Mouse (Mus musculus) lung, embryonic 16.5 days (tissue): ENCODE data around the gene Ncaph2. TPM values are rescaled to one million over a fixed set of nuclear protein-coding genes. Genes with fewer than 3 reads are reported as not detected.

Experiments used
- ATAC-seq: fragments of 200-750 bp; cut with Nextera tagmentation; 2 replicates; pipeline ENCODE4 v1.8.0; 2017; ENCODE audit warnings: low read depth, mild to moderate bottlenecking, moderate library complexity
- H3K27ac ChIP-seq: fragments of 300-500 bp; sonication (generic); 2 replicates; pipeline ENCODE4 v1.5.1; 2014; ENCODE audit warnings: mild to moderate bottlenecking, control low read depth, low read length
- H3K27me3 ChIP-seq: fragments of 300-500 bp; sonication (generic); 2 replicates; pipeline ENCODE4 v1.6.1; 2014; ENCODE audit warnings: low read depth, low read length, mixed read lengths; ENCODE audit not compliant: control insufficient read depth, insufficient read depth
- H3K36me3 ChIP-seq: fragments of 300-500 bp; sonication (generic); 2 replicates; pipeline ENCODE4 v1.6.1; 2014; ENCODE audit warnings: low read length; ENCODE audit not compliant: control insufficient read depth, insufficient read depth
- H3K4me1 ChIP-seq: fragments of 300-500 bp; sonication (generic); replicated peaks from 2 replicates; pipeline ENCODE4 v1.6.1; 2014; ENCODE audit warnings: low read length, mixed read lengths; ENCODE audit not compliant: control insufficient read depth, insufficient read depth
- H3K4me2 ChIP-seq: fragments of 300-500 bp; sonication (generic); 2 replicates; pipeline ENCODE4 v1.6.1; 2014; ENCODE audit warnings: low read depth, low read length, control low read depth
- H3K4me3 ChIP-seq: fragments of 300-500 bp; sonication (generic); 2 replicates; pipeline ENCODE4 v1.5.1; 2014; ENCODE audit warnings: mild to moderate bottlenecking, low read length, control low read depth
- H3K9ac ChIP-seq: fragments of 300-500 bp; sonication (generic); 2 replicates; pipeline ENCODE4 v1.6.1; 2014; ENCODE audit warnings: low read length, control low read depth
- H3K9me3 ChIP-seq: fragments of 300-500 bp; sonication (generic); 2 replicates; pipeline ENCODE4 v1.6.1; 2016; ENCODE audit warnings: low read length; ENCODE audit not compliant: control insufficient read depth
- WGBS: fragments of 180-500 bp; shearing (Covaris S2); extraction: QIAGEN DNeasy Blood & Tissue Kit; methylation state at CpG from one replicate; pipeline ENCODE4 v1.1.7; 2014; 5-methylcytosine and 5-hydroxymethylcytosine counted together
- polyA plus RNA-seq: library from polyadenylated mRNA; unstranded; fragments of >200 nt; fragmentation: Nextera tagmentation; extraction: Ambion mirVana; gene quantifications from 2 replicates; pipeline ENCODE4 v1.2.1, GENCODE M21; 2015

Gene Ncaph2
- polyA plus RNA-seq, 1 experiment from 2014 or later = 172 TPM

- WGBS = 0% methylated on average over 34 of the region's 37 CpGs
- Histone ChIP-seq H3K9me3 (no peaks in the 10 kb centered on the region), H3K4me2 (peak within 1 kb of the TSS; percentile 77), H3K9ac (peak within 1 kb of the TSS; percentile 94), H3K27me3 (no peaks in the 10 kb centered on the region), H3K27ac (peak within 1 kb of the TSS; percentile 48; the same call in 1 of the 2 replicates), H3K4me3 (peak within 1 kb of the TSS; percentile 97), H3K36me3 (no peaks in the 10 kb centered on the region), H3K4me1 (peaks cover 16% of the 10 kb centered on the region)
- peak; percentile 100 for ATAC-seq
Observed at GRCm38 (mm10) chr15:89315190-89315731, 40.3 kb upstream of the Ncaph2 start, which contains the start of gene Sbf1. TSS of gene Sbf1 (minus strand) at chr15:89315311.

- ATAC-seq = no peak
Observed at GRCm38 (mm10) chr15:89316146-89316545, 39.4 kb upstream of the Ncaph2 start.

GRCm38 (mm10) chr15:89321264-89321663, 34.3 kb upstream of the Ncaph2 start:
- Histone ChIP-seq H3K27ac (no peak overlapping the region), H3K9me3 (no peaks in the 10 kb centered on the region), H3K36me3 (no peaks in the 10 kb centered on the region), H3K4me1 (no peaks in the 10 kb centered on the region; the same call in 1 of the 2 replicates), H3K9ac (no peak overlapping the region), H3K27me3 (peaks cover 4% of the 10 kb centered on the region), H3K4me3 (no peak overlapping the region), H3K4me2 (no peak overlapping the region)
- 71% methylated on average over 8 of the region's 8 CpGs for WGBS
- ATAC-seq = no peak

More at GRCm38 (mm10) chr15:89316146-89316545, 39.4 kb upstream of the Ncaph2 start:
- Histone ChIP-seq H3K36me3 (no peaks in the 10 kb centered on the region), H3K4me3 (no peak overlapping the region), H3K27me3 (no peaks in the 10 kb centered on the region), H3K27ac (no peak overlapping the region), H3K9ac (no peak overlapping the region), H3K9me3 (no peaks in the 10 kb centered on the region), H3K4me2 (peak overlapping the region; percentile 77; the same call in 1 of the 2 replicates), H3K4me1 (peaks cover 16% of the 10 kb centered on the region)
- 66% methylated on average over 11 of the region's 11 CpGs for WGBS

- Histone ChIP-seq H3K27ac (no peak within 1 kb of the TSS), H3K9ac (peak within 1 kb of the TSS; percentile 51; the same call in 1 of the 2 replicates), H3K4me3 (peak within 1 kb of the TSS; percentile 35), H3K4me2 (peak within 1 kb of the TSS; percentile 59), H3K9me3 (no peaks in the 10 kb centered on the region), H3K36me3 (no peaks in the 10 kb centered on the region), H3K27me3 (peaks cover 4% of the 10 kb centered on the region), H3K4me1 (no peaks in the 10 kb centered on the region; the same call in 1 of the 2 replicates)
- ATAC-seq = peak; percentile 69; the same call in 1 of the 2 replicates
- 7% methylated on average over 26 of the region's 26 CpGs for WGBS
Observed at GRCm38 (mm10) chr15:89322670-89323522, 32.6 kb upstream of the Ncaph2 start, which contains the start of gene Adm2. TSS of gene Adm2 (plus strand) at chr15:89322720.

- H3K27ac ChIP-seq = no peak overlapping the region
- 84% methylated on average over 4 of the region's 4 CpGs for WGBS
- no peaks in the 10 kb centered on the region for H3K36me3 ChIP-seq
- peaks cover 4% of the 10 kb centered on the region for H3K27me3 ChIP-seq
- H3K4me1 ChIP-seq = no peaks in the 10 kb centered on the region; the same call in 1 of the 2 replicates
- no peak for ATAC-seq
- no peak overlapping the region for H3K4me3 ChIP-seq
- no peaks in the 10 kb centered on the region for H3K9me3 ChIP-seq
- H3K4me2 ChIP-seq = no peak overlapping the region
- no peak overlapping the region for H3K9ac ChIP-seq
Observed at GRCm38 (mm10) chr15:89323656-89324055, 31.9 kb upstream of the Ncaph2 start.

- Histone ChIP-seq H3K27me3 (peaks cover 4% of the 10 kb centered on the region), H3K9me3 (no peaks in the 10 kb centered on the region), H3K36me3 (no peaks in the 10 kb centered on the region), H3K27ac (no peak overlapping the region), H3K4me1 (no peaks in the 10 kb centered on the region; the same call in 1 of the 2 replicates), H3K4me2 (no peak overlapping the region), H3K4me3 (no peak overlapping the region), H3K9ac (no peak overlapping the region)
- no peak for ATAC-seq
- 46% methylated on average over 5 of the region's 5 CpGs for WGBS
Observed at GRCm38 (mm10) chr15:89326441-89326840, 29.1 kb upstream of the Ncaph2 start.

- Histone ChIP-seq H3K9me3 (no peaks in the 10 kb centered on the region), H3K9ac (no peak within 1 kb of the TSS), H3K4me1 (no peaks in the 10 kb centered on the region), H3K36me3 (no peaks in the 10 kb centered on the region), H3K27me3 (no peaks in the 10 kb centered on the region), H3K4me3 (no peak within 1 kb of the TSS), H3K4me2 (no peak within 1 kb of the TSS), H3K27ac (no peak within 1 kb of the TSS)
- WGBS = 86% methylated on average over 7 of the region's 7 CpGs
- ATAC-seq = no peak
Observed at GRCm38 (mm10) chr15:89334271-89334670, 21.2 kb upstream of the Ncaph2 start, which contains the start of gene Miox. TSS of gene Miox (plus strand) at chr15:89334398.

- Histone ChIP-seq H3K4me3 (no peak overlapping the region), H3K36me3 (no peaks in the 10 kb centered on the region), H3K9ac (no peak overlapping the region), H3K27ac (no peak overlapping the region), H3K4me2 (no peak overlapping the region), H3K4me1 (no peaks in the 10 kb centered on the region), H3K27me3 (no peaks in the 10 kb centered on the region), H3K9me3 (no peaks in the 10 kb centered on the region)
- ATAC-seq = no peak
- WGBS = 77% methylated on average over 17 of the region's 17 CpGs
Observed at GRCm38 (mm10) chr15:89334774-89335537, 20.6 kb upstream of the Ncaph2 start.
